Mouse (Mus musculus): ENCODE measurements around the gene Gtf3c5.

Gtf3c5 gene

GRCm38 (mm10) chr2:28583651-28584050, at the start of gene Gtf3c5:
TSS of gene Gtf3c5 (minus strand) at chr2:28583751.
- DNase-seq, result no peak

- no peak for DNase-seq
Observed at GRCm38 (mm10) chr2:28633136-28633535, 49.6 kb upstream of the Gtf3c5 start.

GRCm38 (mm10) chr2:28632626-28633025, 49.1 kb upstream of the Gtf3c5 start:
- no peak for DNase-seq

GRCm38 (mm10) chr2:28629911-28630381, 46.4 kb upstream of the Gtf3c5 start:
- no peak for DNase-seq

DNA sequence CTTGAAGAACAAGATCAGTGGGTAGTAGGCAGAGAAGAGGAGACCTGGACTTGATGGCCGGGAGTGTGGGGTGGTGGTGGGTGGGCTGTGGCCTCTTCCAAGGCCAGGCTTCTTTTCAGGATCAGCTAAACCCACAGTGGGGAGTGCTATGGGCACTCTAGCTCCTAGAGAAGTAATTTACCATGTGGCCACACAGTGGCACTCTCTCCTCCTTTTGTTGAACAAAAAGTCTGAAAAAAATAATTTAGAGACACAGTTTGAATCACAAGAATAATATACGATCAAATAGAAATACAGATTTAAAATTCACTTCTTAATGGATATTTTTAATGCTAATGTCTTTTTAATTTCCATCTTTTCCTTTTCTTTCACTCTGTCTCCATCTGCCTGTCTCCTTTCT, 44.5 kb upstream of the Gtf3c5 start:
- DNase-seq, result no peak

GRCm38 (mm10) chr2:28626038-28626437, 42.5 kb upstream of the Gtf3c5 start:
- no peak for DNase-seq

DNA sequence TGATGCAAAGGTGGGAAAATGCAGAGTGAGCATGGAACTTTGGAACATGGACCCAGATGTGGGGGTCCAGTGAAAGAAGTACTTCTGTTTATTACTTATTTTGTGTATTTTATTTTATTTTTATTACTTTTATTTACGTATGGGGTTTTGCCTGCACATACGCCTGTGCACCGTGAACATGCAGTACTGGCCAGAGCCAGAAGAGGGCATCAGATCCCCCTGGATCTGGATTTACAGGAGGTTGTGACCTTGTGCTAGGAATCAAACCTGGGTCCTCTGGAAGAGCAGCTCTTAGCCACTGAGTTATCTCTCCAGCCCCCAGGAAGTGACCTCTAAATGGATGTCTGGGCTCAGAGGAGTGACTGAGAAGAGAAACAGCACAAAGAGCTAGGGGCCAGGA, 41.3 kb upstream of the Gtf3c5 start:
- DNase-seq, result no peak

DNA sequence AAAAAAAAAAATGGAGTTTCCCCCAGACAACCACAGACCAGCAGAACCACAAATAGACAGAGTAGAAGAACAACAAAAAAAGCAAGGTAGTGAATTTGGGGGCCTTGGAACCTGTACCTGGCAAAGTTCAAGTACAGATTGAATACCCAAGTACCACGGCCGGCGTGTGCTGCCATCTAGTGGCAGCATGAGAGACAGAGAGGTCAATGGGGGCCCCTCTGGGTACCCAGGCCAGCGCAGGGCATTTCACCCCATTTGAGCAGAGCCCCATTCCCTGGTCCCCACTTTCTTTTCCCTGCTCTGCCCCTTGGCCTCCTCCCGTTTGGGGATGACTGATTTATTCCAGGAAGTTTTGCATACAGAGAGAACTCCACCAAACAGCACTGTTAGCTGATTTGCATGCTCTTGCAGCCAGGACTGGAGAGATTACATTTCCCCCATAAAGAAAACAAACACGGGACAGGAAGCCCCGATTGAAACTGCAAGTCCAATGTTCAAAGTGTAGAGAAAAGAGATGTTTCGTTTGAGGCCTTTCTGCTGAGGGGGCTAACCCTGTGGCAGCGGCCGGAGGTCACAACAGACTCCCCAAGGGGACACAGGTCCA, 39.1 kb upstream of the Gtf3c5 start:
- no peak for DNase-seq

DNA sequence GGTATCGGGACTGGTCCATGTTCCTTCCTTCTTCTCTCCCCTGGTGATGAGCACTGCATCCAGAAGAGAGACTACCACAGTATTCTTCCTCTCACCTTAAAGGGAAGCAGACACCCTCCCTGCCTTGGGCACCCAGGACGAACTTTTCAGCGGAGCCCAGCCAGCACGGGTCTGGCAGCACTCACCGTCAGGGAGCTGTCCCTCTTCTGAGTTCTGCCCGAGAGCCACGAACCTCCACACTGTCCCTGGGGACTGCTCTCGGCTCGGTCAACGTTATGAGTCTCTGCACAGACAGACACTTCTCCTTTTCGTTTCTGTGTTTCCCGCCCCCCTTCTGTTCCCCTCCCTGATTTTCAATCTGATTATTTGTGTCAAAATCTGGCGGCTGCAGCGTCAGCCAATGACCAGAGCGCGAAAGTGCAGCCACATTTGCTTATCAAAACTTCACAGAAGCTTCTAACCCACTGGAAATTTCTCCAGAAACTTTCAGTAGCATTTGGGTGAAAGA, 38.2 kb upstream of the Gtf3c5 start, which contains the start of gene Gfi1b:
Gene Gfi1b (minus strand): TSS at position 319 of the 508 bp plus-strand sequence.
- DNase-seq, result no peak

- DNase-seq, result no peak
Observed at GRCm38 (mm10) chr2:28621111-28621510, 37.6 kb upstream of the Gtf3c5 start.

DNA sequence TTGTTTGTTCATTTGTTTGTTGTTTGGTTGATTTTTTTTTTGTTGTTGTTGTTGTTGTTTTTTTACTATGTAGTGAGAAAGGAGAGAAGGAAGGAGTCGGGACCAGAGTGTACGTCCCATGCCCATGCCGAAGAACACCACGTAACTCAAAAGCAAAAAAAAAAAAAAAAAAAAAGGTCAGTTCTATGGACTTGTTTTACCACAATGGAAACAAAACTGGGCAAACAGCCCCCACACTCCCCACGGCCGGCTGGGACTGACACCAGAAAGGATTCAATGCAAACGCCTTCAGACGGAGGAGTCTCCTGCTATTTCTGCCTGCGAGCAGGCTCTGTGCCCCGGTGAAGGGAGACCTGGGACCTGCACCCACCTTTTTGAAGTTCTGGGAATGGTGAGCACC, 37.0 kb upstream of the Gtf3c5 start:
- DNase-seq, result no peak

- DNase-seq, result no peak
Observed at GRCm38 (mm10) chr2:28619369-28619768, 35.8 kb upstream of the Gtf3c5 start.

DNA sequence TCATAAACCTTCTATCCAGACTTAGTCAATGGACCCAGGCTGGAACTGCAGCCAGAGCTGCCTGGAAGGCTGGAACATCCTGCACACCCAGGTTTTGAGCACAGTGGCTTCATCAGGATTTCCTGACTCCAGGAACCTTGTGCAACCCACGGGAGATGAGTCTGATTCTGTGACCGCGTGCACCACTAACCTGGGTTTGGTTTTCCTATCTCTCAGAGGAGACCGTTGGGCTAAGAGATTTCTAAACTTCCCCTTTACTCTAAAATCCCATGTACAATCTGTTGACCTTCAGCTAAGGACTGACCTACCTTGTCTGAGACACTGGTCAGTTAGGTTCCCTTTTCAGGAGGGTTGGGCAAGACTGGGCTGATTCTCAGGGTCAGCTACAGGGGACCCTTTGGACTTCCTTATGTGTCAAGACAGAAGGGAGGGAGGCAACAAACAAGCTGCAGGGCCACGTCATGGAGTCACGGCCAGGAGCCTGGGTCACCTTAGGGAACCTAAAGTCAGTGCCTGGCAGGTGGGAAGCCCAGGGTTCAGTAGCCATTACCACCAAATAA, 35.3 kb upstream of the Gtf3c5 start:
- DNase-seq, result no peak

DNA sequence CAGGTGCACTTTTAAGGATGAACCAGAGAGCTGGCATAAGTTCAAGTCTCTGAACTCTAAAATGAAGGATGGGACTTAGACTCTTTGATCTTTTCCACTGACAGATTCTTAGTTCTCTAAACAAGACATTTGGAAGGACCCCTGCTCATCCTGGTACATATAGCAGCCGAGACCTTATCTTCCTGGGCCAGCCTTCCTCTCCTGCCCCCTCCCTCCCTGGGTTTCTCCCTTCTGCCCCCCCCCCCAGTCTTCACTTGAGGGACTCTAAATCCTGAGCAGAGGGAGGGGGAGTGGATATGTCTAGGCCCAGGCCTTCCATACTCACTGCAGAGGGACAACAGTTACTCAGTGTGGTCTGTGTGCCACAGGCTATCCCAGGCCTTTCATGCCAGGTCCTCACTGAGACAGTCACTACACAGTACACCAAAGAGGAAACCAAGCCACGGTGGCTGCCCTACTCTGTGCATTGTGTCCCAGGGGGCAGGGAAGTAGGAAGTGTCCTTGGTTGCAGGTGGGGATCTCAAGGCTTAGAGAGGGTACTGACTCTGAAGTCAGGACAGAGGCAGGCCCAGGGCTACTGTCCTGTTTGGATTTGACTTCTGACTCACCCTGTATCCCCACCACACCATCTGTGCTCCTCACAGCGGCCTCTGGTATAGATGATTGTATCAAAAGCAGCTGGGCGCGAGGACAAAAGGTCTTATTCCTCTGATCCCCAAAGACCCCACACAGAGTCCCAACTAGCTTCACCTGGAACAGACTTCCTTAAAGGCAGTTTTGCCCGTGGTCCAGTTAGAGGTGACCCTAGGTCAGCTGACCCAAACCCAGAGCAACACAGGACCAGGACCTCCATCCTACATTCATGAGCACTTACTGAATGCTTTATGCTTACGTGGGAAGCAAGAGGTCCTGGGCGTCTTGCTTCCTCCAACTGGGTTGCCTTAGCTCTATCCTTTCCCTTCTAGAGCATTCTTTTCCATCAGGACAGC, 34.2 kb upstream of the Gtf3c5 start:
- no peak for DNase-seq

DNA sequence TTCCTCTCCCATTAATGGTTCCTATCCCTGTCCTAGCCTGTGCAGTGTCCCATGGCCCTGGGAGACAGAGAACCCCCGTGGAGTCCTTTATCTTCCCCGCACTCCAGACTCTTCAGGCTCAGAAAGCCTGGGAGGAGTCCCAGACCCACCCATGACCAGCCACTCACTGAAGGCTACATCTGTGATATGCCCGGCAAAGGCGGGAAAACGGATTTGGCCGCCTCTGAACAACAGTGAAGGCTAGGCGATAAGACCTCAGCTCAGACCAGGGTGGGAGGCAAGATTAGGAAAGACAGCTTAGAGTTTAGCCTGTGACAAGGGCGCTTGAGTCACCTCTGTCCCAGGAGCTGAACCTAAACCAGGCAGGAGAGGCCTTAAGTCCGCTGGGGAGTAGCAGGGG, 33.3 kb upstream of the Gtf3c5 start:
- no peak for DNase-seq

GRCm38 (mm10) chr2:28616358-28616757, 32.8 kb upstream of the Gtf3c5 start:
- DNase-seq, result no peak

DNA sequence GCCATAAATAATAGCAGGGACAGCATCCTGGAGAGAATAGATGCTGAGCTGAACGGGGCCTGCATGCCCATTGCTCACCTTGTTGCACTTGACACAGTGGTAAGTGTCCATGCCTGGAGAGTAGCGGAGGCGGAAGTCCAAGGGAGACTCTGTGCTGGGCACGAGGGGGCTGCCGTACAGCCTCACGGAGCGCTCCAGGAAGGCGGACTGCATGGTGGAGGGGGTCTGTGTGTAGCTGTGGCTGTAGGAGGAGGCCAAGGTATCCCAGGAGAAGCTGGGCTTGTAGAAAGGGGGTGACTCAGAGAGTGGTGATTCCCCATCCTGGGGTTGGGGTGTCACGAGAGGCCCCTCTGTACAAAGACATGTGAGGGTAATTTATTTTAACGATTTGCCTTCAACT, 30.0 kb upstream of the Gtf3c5 start:
- no peak for DNase-seq

DNA sequence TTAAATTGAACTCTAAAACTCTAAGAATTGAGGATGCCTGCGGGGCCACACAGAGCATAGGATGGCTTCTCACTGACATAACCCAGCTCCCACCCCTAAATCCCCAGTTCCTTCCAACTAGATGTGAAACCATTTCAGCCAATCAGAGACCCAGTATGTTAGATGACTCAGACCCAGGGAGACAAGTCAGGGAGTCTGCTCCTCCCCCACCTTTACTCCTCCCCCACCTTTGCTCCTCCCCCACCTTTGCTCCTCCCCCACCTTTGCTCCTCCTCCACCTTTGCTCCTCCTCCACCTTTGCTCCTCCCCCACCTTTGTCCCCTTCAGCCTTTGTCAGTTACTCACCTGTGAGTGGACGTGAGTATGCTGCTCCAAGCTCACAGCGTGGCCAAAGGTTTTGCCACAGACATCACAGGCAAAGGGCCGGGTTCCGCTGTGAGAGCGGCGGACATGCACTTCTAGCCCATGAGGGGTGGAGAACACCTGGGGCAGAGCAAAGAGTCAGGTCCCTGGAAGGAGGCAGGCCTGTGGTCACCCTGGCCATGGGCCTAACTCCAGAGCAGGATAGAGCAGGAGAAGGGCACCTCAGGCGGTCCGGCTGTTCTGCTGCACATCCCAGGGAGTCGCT, 29.0 kb upstream of the Gtf3c5 start:
- DNase-seq, result no peak

DNA sequence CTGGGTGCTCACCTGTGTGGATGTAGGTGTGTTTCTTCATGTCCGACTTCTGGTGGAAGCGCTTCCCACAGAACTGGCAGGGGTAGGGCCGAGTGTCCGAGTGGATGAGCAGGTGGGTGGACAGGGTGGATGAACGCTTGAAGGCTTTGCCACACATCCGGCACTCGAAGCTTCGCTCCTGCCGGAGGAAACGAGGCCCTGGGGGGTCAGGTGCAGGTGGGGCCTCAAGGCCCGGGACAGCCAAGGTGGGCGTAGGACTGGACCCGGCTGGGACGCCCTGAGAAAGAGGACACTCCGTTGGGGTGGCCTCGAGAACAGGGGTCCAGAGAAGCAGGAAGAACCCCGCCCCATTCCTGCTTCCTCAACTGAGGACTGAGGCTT, 27.8 kb upstream of the Gtf3c5 start:
- DNase-seq, result no peak

- no peak for DNase-seq
Observed at GRCm38 (mm10) chr2:28610716-28611406, 27.3 kb upstream of the Gtf3c5 start.

GRCm38 (mm10) chr2:28609851-28610250, 26.3 kb upstream of the Gtf3c5 start:
- DNase-seq, result no peak
